Mouse (Mus musculus) E14TG2a.4 (cell line): ENCODE measurements around the gene Npas2.

Experiments
- CTCF ChIP-seq: conservative IDR thresholded peaks from 2 replicates; pipeline ENCODE4 v1.5.1; 2014; ENCODE audit warnings: low read length
- NANOG ChIP-seq: IDR thresholded peaks from 2 replicates; pipeline ENCODE4 v1.6.1; 2014; ENCODE audit warnings: borderline replicate concordance, low read length, mixed read lengths

DNA sequence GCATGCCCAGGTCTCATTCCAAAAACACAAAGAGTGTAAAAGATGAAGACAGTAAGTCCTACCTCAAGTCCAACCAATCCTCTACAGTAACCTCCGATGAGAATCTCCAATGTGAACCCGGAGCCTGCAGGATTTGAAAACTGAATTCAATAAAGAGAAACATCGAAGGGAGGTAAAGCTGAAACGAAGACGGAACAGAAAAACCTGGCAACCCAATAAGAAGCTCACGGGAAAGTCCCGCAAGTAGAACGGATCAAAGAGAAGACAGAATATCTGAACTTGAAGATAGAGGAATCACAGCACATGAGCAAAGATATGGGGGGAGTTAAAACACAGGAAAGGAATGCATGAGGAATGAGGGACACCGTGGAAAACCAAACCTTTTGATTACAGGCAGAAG, 104.8 kb downstream of the Npas2 start:
- TF ChIP-seq NANOG (no peak), CTCF (no peak)
